Mouse (Mus musculus) lung, embryonic 15.5 days (tissue): ENCODE measurements at regions not wholly inside any gene's neighbourhood (a gene's known extent, or its start where the extent isn't known, plus 50 kb on each side); places are given as distances from the start of the nearest gene placed in this dataset.

ENCODE experiments used
- ATAC-seq: fragments of 200-750 bp; cut with Nextera tagmentation; 2 replicates; pipeline ENCODE4 v1.8.0; 2017; ENCODE audit warnings: moderate number of reproducible peaks, borderline replicate concordance; ENCODE audit not compliant: low FRiP score, low TSS enrichment; ENCODE audit errors: extremely low read depth
- H3K27ac ChIP-seq: fragments of 300-500 bp; sonication (generic); 2 replicates; pipeline ENCODE4 v1.5.1; 2015; ENCODE audit warnings: moderate library complexity, mild to moderate bottlenecking, inconsistent platforms
- H3K27me3 ChIP-seq: fragments of 300-500 bp; sonication (generic); 2 replicates; pipeline ENCODE4 v1.6.1; 2015; ENCODE audit warnings: inconsistent platforms
- H3K36me3 ChIP-seq: fragments of 300-500 bp; sonication (generic); 2 replicates; pipeline ENCODE4 v1.6.1; 2015; ENCODE audit warnings: inconsistent platforms
- H3K4me1 ChIP-seq: fragments of 300-500 bp; sonication (generic); 2 replicates; pipeline ENCODE4 v1.6.1; 2015; ENCODE audit warnings: inconsistent platforms
- H3K4me2 ChIP-seq: fragments of 300-500 bp; sonication (generic); 2 replicates; pipeline ENCODE4 v1.6.1; 2015; ENCODE audit warnings: inconsistent platforms, mild to moderate bottlenecking, moderate library complexity
- H3K4me3 ChIP-seq: fragments of 300-500 bp; sonication (generic); 2 replicates; pipeline ENCODE4 v1.5.1; 2015; ENCODE audit warnings: mild to moderate bottlenecking, inconsistent platforms
- H3K9ac ChIP-seq: fragments of 300-500 bp; sonication (generic); 2 replicates; pipeline ENCODE4 v1.6.1; 2015; ENCODE audit warnings: inconsistent platforms
- H3K9me3 ChIP-seq: fragments of 300-500 bp; sonication (generic); 2 replicates; pipeline ENCODE4 v1.6.1; 2016; ENCODE audit warnings: inconsistent platforms
- WGBS: fragments of 180-500 bp; shearing (Covaris S2); methylation state at CpG from one replicate; pipeline ENCODE4 v1.1.7; 2015; 5-methylcytosine and 5-hydroxymethylcytosine counted together

- Histone ChIP-seq H3K4me3 (no peak overlapping the region), H3K4me1 (no peaks in the 10 kb centered on the region), H3K9ac (no peak overlapping the region), H3K36me3 (no peaks in the 10 kb centered on the region), H3K9me3 (no peaks in the 10 kb centered on the region), H3K27ac (no peak overlapping the region), H3K4me2 (no peak overlapping the region), H3K27me3 (no peaks in the 10 kb centered on the region)
- ATAC-seq = no peak
- 50% methylated on average over 1 of the region's 1 CpGs for WGBS
These were observed 283.7 kb upstream of the Dmac1 start for GRCm38 (mm10) chr4:75561792-75562191.

- Histone ChIP-seq H3K9ac (no peak overlapping the region), H3K27me3 (no peaks in the 10 kb centered on the region), H3K4me1 (no peaks in the 10 kb centered on the region), H3K4me2 (no peak overlapping the region), H3K4me3 (no peak overlapping the region), H3K9me3 (no peaks in the 10 kb centered on the region), H3K27ac (no peak overlapping the region), H3K36me3 (no peaks in the 10 kb centered on the region)
- no peak for ATAC-seq
- 89% methylated on average over 2 of the region's 2 CpGs for WGBS
These were observed 259.7 kb upstream of the Dmac1 start for GRCm38 (mm10) chr4:75537787-75538186.

- H3K4me1 ChIP-seq = no peaks in the 10 kb centered on the region
- no peaks in the 10 kb centered on the region for H3K9me3 ChIP-seq
- H3K36me3 ChIP-seq = no peaks in the 10 kb centered on the region
- WGBS = 80% methylated on average over 7 of the region's 7 CpGs
- no peak overlapping the region for H3K27ac ChIP-seq
- no peak overlapping the region for H3K9ac ChIP-seq
- H3K4me3 ChIP-seq = no peak overlapping the region
- ATAC-seq = no peak
- no peaks in the 10 kb centered on the region for H3K27me3 ChIP-seq
- no peak overlapping the region for H3K4me2 ChIP-seq
These were observed 257.0 kb upstream of the Dmac1 start for GRCm38 (mm10) chr4:75535067-75535466.

GRCm38 (mm10) chr4:75529607-75530006 lies 251.5 kb upstream of the Dmac1 start:
- Histone ChIP-seq H3K4me3 (no peak overlapping the region), H3K9ac (no peak overlapping the region), H3K36me3 (no peaks in the 10 kb centered on the region), H3K4me1 (no peaks in the 10 kb centered on the region), H3K27ac (no peak overlapping the region), H3K4me2 (no peak overlapping the region), H3K9me3 (no peaks in the 10 kb centered on the region), H3K27me3 (no peaks in the 10 kb centered on the region)
- whole genome bisulfite sequencing = 73% methylated on average over 2 of the region's 2 CpGs
- ATAC-seq = no peak

- Histone ChIP-seq H3K27ac (no peak overlapping the region), H3K36me3 (no peaks in the 10 kb centered on the region), H3K9ac (no peak overlapping the region), H3K27me3 (no peaks in the 10 kb centered on the region), H3K4me1 (no peaks in the 10 kb centered on the region), H3K4me2 (no peak overlapping the region), H3K9me3 (no peaks in the 10 kb centered on the region), H3K4me3 (no peak overlapping the region)
- WGBS = 58% methylated on average over 3 of the region's 3 CpGs
- ATAC-seq = no peak
These were observed 239.5 kb upstream of the Dmac1 start for GRCm38 (mm10) chr4:75517459-75518158.
